ENCODE assay signal across 18 mouse cellular contexts in the genomic region with DNA sequence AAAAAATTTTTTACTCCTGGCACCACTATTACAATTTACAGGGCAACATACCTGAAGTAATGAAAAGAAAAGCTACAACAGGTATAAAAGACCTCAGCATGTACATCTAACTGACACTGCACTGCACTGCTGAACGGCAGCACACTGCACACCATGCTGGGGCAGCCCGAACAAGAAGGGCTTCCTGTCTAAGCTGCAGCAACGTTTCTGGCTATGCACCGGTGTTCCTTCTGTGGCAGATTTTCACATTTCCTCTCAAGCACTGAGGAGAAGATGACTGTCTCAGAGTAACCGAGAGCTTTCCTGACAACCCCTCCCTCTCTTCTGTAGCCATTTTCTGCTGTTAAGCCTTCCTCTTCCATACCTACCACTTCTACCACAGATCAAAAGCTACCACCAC. TPM values are rescaled to one million over a fixed set of nuclear protein-coding genes. Genes with fewer than 3 reads are reported as not detected.
DNase-seq lines count a peak whose midpoint lies in the region; ATAC-seq and TF ChIP-seq lines count a peak whose summit lies in the region.
"Had no signal": no experiment of that assay in that cellular context is flagged by ENCODE, and none has a peak within 500 bp of the region (broad histone marks: within the 10 kb centered on the region; RNA-seq: fewer than 3 reads in every experiment).

No protein-coding gene starts in this region.

- no peaks in the 10 kb centered on the region for H3K27me3 ChIP-seq in intestine, postnatal 0 days (replicated peaks; ENCODE audit: control insufficient read depth, insufficient read depth, low read length)
- no peaks in the 10 kb centered on the region for H3K27me3 ChIP-seq in forebrain, embryonic 11.5 days (ENCODE audit: control insufficient read depth, insufficient read depth, low read length)
- H3K27me3 ChIP-seq: midbrain, embryonic 12.5 days; neural tube, embryonic 15.5 days had no signal

- no peaks in the 10 kb centered on the region for H3K9me3 ChIP-seq in intestine, postnatal 0 days (ENCODE audit: control insufficient read depth)
- peaks cover 2% of the 10 kb centered on the region; the same call in 1 of the 2 replicates for H3K9me3 ChIP-seq in forebrain, embryonic 11.5 days (ENCODE audit: control insufficient read depth, low read length)
- H3K9me3 ChIP-seq: limb, embryonic 10.5 days; midbrain, embryonic 12.5 days; neural tube, embryonic 15.5 days had no signal

- peak; percentile 47 for DNase-seq in 416B (ENCODE audit: low read depth)
- peak; percentile 22 for DNase-seq in CD4-positive helper T cell, adult 2 months (ENCODE audit: low read depth, low spot score)
- DNase-seq in thymus, postnatal 10 days (ENCODE audit: low spot score in 2 of 2) = peak; percentile 12 to 51
- DNase-seq in cerebellum, postnatal 14 days = no peak
- no peak for DNase-seq in forebrain, embryonic 11.5 days (ENCODE audit: low spot score)
- DNase-seq: adrenal gland, postnatal 14 days; cerebellum, adult 11-12 months; kidney, adult 9 months; lung, adult 2 months; lung, postnatal 36 days had no signal

- no peak for TF ChIP-seq CTCF in intestine, postnatal 0 days (IDR thresholded peaks at IDR 0.05; ENCODE audit: low read depth)

- no peak overlapping the region for H3K9ac ChIP-seq in intestine, postnatal 0 days (ENCODE audit: low read depth, low read length)
- H3K9ac ChIP-seq in forebrain, embryonic 11.5 days (ENCODE audit: low read length) = no peak overlapping the region
- H3K9ac ChIP-seq: midbrain, embryonic 12.5 days; neural tube, embryonic 15.5 days had no signal

- 69% methylated on average over 5 of the region's 5 CpGs for WGBS in intestine, postnatal 0 days
- WGBS in forebrain, embryonic 11.5 days = 79% methylated on average over 5 of the region's 5 CpGs

- peaks cover 11% of the 10 kb centered on the region; the same call in 1 of the 2 replicates for H3K36me3 ChIP-seq in intestine, postnatal 0 days (ENCODE audit: control insufficient read depth, insufficient read depth)
- H3K36me3 ChIP-seq in forebrain, embryonic 11.5 days (ENCODE audit: control insufficient read depth, insufficient read depth, low read length) = peaks cover 5% of the 10 kb centered on the region; the same call in 1 of the 2 replicates

- ATAC-seq in megakaryocyte, adult 5-6 weeks (ENCODE audit: poor library complexity, severe bottlenecking) = peak; percentile 57
- ATAC-seq in intestine, postnatal 0 days = no peak
- no peak for ATAC-seq in forebrain, embryonic 11.5 days (replicated peaks; ENCODE audit: low FRiP score)
- ATAC-seq: inflammation-experienced regulatory T-cells, adult 6 months had no signal

- no peak overlapping the region for H3K4me3 ChIP-seq in intestine, postnatal 0 days (ENCODE audit: low read depth, low read length)
- no peak overlapping the region for H3K4me3 ChIP-seq in forebrain, embryonic 11.5 days (ENCODE audit: low read depth, low read length)
- H3K4me3 ChIP-seq: limb, embryonic 10.5 days; midbrain, embryonic 12.5 days; neural tube, embryonic 15.5 days had no signal

- H3K4me2 ChIP-seq in intestine, postnatal 0 days (replicated peaks; ENCODE audit: low read depth) = no peak overlapping the region
- H3K4me2 ChIP-seq in forebrain, embryonic 11.5 days (ENCODE audit: low read depth, low read length, severe bottlenecking) = no peak overlapping the region
- H3K4me2 ChIP-seq: heart, embryonic 11.5 days; liver, embryonic 11.5 days; midbrain, embryonic 12.5 days; neural tube, embryonic 15.5 days had no signal

- no peaks in the 10 kb centered on the region for H3K4me1 ChIP-seq in intestine, postnatal 0 days (replicated peaks; ENCODE audit: control insufficient read depth, insufficient read depth, low read length)
- H3K4me1 ChIP-seq in forebrain, embryonic 11.5 days (replicated peaks; ENCODE audit: control insufficient read depth, insufficient read depth, low read length) = peaks cover 11% of the 10 kb centered on the region; the same call in 1 of the 2 replicates

- H3K27ac ChIP-seq in intestine, postnatal 0 days (ENCODE audit: low read depth, low read length) = no peak overlapping the region
- H3K27ac ChIP-seq in forebrain, embryonic 11.5 days (ENCODE audit: low read depth, low read length) = no peak overlapping the region
- H3K27ac ChIP-seq: limb, embryonic 10.5 days; midbrain, embryonic 12.5 days; neural tube, embryonic 15.5 days had no signal

RNA-seq across cellular contexts. Expression of a gene that starts 21.6 kb away (rescaled TPM):
- 1.3 and 2.1 TPM in 2 replicates for total RNA-seq in megakaryocyte, adult 5-6 weeks (2015)
- total RNA-seq in megakaryocyte, adult 5-6 weeks (2017) = 0.22 and 3.1 TPM in 2 replicates
- 53.3 and 56.3 TPM in 2 replicates for polyA plus RNA-seq in intestine, postnatal 0 days (2015; fragmentation: Nextera tagmentation; extraction: Ambion mirVana)
- 128 and 141 TPM in 2 replicates for polyA plus RNA-seq in forebrain, embryonic 11.5 days (2014; fragmentation: Nextera tagmentation; extraction: Ambion mirVana)

Comparison
In these comparisons a context has a peak if more than half of its experiments do, and no peak if none do; other contexts are left out.
1. DNase-seq: peak in 416B (single experiment), CD4-positive helper T cell, adult 2 months (single experiment) and thymus, postnatal 10 days (2 of 2); none in cerebellum, postnatal 14 days (0 of 2) and forebrain, embryonic 11.5 days (single experiment).